Mouse (Mus musculus) thymus, adult 2 months (tissue): Measurements from ENCODE around the gene Lin37.

Experiments used
- CTCF ChIP-seq: fragments of 200-500 bp; IDR thresholded peaks from 2 replicates; pipeline ENCODE4 v1.5.1; 2012; ENCODE audit warnings: mild to moderate bottlenecking, control low read depth, low read length, moderate library complexity, borderline replicate concordance; ENCODE audit not compliant: control insufficient read depth, poor library complexity, insufficient read depth; ENCODE audit errors: extremely low read depth
- POLR2A ChIP-seq: fragments of 200-500 bp; IDR thresholded peaks from 2 replicates; pipeline ENCODE4 v1.6.1; 2012; ENCODE audit warnings: mild to moderate bottlenecking, low read length, control low read depth, moderate library complexity; ENCODE audit not compliant: control insufficient read depth, poor library complexity, insufficient read depth; ENCODE audit errors: extremely low read depth

GRCm38 (mm10) chr7:30553021-30553589 lies 6.5 kb downstream of the Lin37 start:
- no peak for TF ChIP-seq POLR2A
- no peak for TF ChIP-seq CTCF
